Mouse (Mus musculus) lung, postnatal 0 days (tissue): ENCODE measurements around the gene Mast4. TPM values are rescaled to one million over a fixed set of nuclear protein-coding genes. Genes with fewer than 3 reads are reported as not detected.
A peak's percentile ranks its signal among the peaks of the same experiment; 100 is the strongest.

Experiments
- ATAC-seq: fragments of 200-750 bp; cut with Nextera tagmentation; 2 replicates; pipeline ENCODE4 v1.8.0; 2017; ENCODE audit warnings: moderate library complexity
- DNase-seq: peaks from one replicate; pipeline ENCODE4 v3.0.0-alpha.2; 2016; ENCODE audit warnings: low spot score
- H3K27ac ChIP-seq: fragments of 300-500 bp; sonication (generic); 2 replicates; pipeline ENCODE4 v1.5.1; 2014; ENCODE audit warnings: antibody characterized with exemption, mild to moderate bottlenecking, low read length, mixed read lengths
- H3K27me3 ChIP-seq: fragments of 300-500 bp; sonication (generic); replicated peaks from 2 replicates; pipeline ENCODE4 v1.6.1; 2014; ENCODE audit warnings: low read length, mixed read lengths; ENCODE audit not compliant: insufficient read depth
- H3K36me3 ChIP-seq: fragments of 300-500 bp; sonication (generic); 2 replicates; pipeline ENCODE4 v1.6.1; 2014; ENCODE audit warnings: low read length, mixed read lengths; ENCODE audit not compliant: insufficient read depth
- H3K4me1 ChIP-seq: fragments of 300-500 bp; sonication (generic); 2 replicates; pipeline ENCODE4 v1.6.1; 2014; ENCODE audit warnings: antibody characterized with exemption, low read depth, low read length, mixed read lengths; ENCODE audit not compliant: insufficient read depth
- H3K4me2 ChIP-seq: fragments of 300-500 bp; sonication (generic); replicated peaks from 2 replicates; pipeline ENCODE4 v1.6.1; 2014; ENCODE audit warnings: low read depth, mild to moderate bottlenecking, low read length, moderate library complexity, mixed read lengths
- H3K4me3 ChIP-seq: fragments of 300-500 bp; sonication (generic); 2 replicates; pipeline ENCODE4 v1.5.1; 2014; ENCODE audit warnings: low read depth, low read length
- H3K9ac ChIP-seq: fragments of 300-500 bp; sonication (generic); replicated peaks from 2 replicates; pipeline ENCODE4 v1.6.1; 2014; ENCODE audit warnings: low read depth, mild to moderate bottlenecking
- H3K9me3 ChIP-seq: fragments of 300-500 bp; sonication (generic); 2 replicates; pipeline ENCODE4 v1.6.1; 2016; ENCODE audit warnings: low read length, mixed read lengths
- CTCF ChIP-seq: IDR thresholded peaks from 2 replicates; pipeline ENCODE4 v1.5.1; 2016; ENCODE audit warnings: antibody characterized with exemption, mild to moderate bottlenecking
- EP300 ChIP-seq: IDR thresholded peaks from 2 replicates; pipeline ENCODE4 v1.6.1; 2016; ENCODE audit warnings: antibody characterized with exemption, mild to moderate bottlenecking, control low read depth
- WGBS: fragments of 180-500 bp; shearing (Covaris S2); extraction: QIAGEN DNeasy Blood & Tissue Kit; methylation state at CpG from one replicate; pipeline ENCODE4 v1.1.7; 2014; 5-methylcytosine and 5-hydroxymethylcytosine counted together
- polyA plus RNA-seq: library from polyadenylated mRNA; unstranded; fragments of >200 nt; fragmentation: Nextera tagmentation; extraction: Ambion mirVana; gene quantifications from 2 replicates; pipeline ENCODE4 v1.2.1, GENCODE M21; 2015

Gene Mast4
- polyA plus RNA-seq, 1 experiment from 2014 or later = 15.5 TPM

DNA sequence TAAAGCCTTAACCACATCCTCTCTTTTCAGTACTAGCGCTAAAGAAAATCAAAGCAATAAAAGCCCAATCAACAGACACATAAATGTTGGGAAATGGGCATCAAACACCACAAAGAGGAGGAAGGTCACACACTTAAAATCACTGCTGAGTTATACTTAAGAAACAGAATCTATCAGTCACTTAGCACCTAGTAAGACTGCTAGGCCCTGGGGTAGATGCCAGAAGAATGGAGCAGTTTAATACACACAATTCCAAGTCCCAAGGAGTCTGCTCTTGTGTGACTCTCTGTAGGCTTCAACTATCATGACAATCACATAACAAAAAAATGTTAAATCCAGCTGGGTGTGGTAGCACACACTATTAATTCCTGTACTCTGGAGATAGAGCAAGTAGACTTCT lies 483.0 kb downstream of the Mast4 start:
- Histone ChIP-seq H3K9ac (no peak overlapping the region), H3K4me3 (no peak overlapping the region), H3K9me3 (no peaks in the 10 kb centered on the region), H3K27me3 (no peaks in the 10 kb centered on the region), H3K27ac (no peak overlapping the region), H3K4me2 (no peak overlapping the region), H3K36me3 (no peaks in the 10 kb centered on the region), H3K4me1 (0 out of 2 replicates have a peak, but pooled peaks cover 5% of the 10 kb centered on the region)
- DNase-seq (peak; percentile 65), ATAC-seq (peak; percentile 34; the same call in 1 of the 2 replicates)
- no peak for TF ChIP-seq CTCF
- TF ChIP-seq EP300 = 0 out of 2 replicates have a peak, but pooled peaks have one; percentile 20
- 71% methylated on average over 1 of the region's 1 CpGs for WGBS

DNA sequence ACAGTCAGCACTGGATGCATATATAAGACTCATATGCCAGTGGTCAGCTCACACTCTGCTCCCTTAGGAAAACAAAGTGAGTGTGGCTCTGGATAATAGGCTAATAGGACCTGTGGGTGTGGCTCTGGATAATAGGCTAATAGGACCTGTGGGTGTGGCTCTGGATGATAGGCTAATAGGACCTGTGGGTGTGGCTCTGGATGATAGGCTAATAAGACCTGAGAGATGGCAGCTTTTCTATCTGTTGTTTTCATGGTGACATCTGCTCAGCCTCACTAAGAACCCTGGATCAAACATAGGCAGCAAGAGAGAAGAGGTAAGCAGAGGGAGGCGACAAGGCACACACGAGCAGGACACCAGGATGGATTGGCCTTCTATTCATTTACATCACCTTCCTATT lies 483.7 kb downstream of the Mast4 start:
- no peak for DNase-seq
- Histone ChIP-seq H3K27me3 (no peaks in the 10 kb centered on the region), H3K36me3 (no peaks in the 10 kb centered on the region), H3K4me2 (no peak overlapping the region), H3K27ac (no peak overlapping the region), H3K4me3 (no peak overlapping the region), H3K9me3 (no peaks in the 10 kb centered on the region), H3K9ac (no peak overlapping the region), H3K4me1 (0 out of 2 replicates have a peak, but pooled peaks cover 5% of the 10 kb centered on the region)
- TF ChIP-seq EP300 (no peak), CTCF (no peak)
- 90% methylated on average over 2 of the region's 2 CpGs for WGBS
- ATAC-seq = no peak

DNA sequence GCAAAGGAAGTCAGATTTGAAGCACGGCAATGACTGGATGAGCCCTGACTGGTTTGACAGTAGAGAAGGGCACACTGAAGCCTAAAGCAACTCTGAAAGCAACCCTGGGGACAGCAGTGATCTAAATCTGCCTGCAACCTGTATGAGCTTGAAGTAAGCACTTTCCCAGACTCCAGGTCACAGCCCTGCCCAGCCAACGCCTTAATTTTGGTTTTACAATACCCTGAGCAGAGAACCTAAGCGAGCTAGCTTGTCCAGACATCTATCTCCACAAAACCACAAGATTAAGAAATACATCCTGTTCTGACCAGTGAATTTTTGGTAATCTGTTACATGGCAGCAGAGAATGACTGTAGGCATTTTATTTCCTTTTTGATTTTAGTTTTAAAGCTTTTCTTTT lies 485.2 kb downstream of the Mast4 start:
- no peak overlapping the region for H3K4me2 ChIP-seq
- no peak for ATAC-seq
- no peaks in the 10 kb centered on the region for H3K36me3 ChIP-seq
- no peak overlapping the region for H3K9ac ChIP-seq
- 55% methylated on average over 3 of the region's 3 CpGs for WGBS
- no peaks in the 10 kb centered on the region for H3K27me3 ChIP-seq
- no peak overlapping the region for H3K27ac ChIP-seq
- no peak for TF ChIP-seq EP300
- no peak for TF ChIP-seq CTCF
- DNase-seq = no peak
- no peak overlapping the region for H3K4me3 ChIP-seq
- H3K4me1 ChIP-seq = 0 out of 2 replicates have a peak, but pooled peaks cover 5% of the 10 kb centered on the region
- H3K9me3 ChIP-seq = no peaks in the 10 kb centered on the region

DNA sequence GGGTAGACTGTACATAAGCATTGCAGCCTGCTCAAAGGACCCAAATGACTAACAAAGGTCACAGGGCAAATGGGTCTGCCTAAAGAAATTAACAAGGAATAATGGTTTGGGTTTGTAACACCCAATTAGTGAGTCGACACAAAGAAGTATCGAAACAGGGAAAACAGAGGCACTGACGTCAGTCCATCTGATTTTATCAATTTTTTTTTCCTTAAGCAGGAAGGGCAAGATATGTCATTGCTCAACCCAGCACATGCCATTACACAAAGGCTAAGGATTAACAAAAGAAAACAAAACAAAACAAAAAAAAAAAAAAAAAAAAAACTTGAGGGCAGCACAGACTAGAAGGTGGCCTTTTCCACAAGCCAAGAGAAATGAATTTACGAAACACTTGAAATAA lies 487.8 kb downstream of the Mast4 start:
- WGBS = 53% methylated on average over 4 of the region's 4 CpGs
- Histone ChIP-seq H3K4me1 (0 out of 2 replicates have a peak, but pooled peaks cover 5% of the 10 kb centered on the region), H3K36me3 (no peaks in the 10 kb centered on the region), H3K27me3 (no peaks in the 10 kb centered on the region), H3K4me2 (no peak overlapping the region), H3K4me3 (no peak overlapping the region), H3K9ac (no peak overlapping the region), H3K27ac (no peak overlapping the region), H3K9me3 (no peaks in the 10 kb centered on the region)
- TF ChIP-seq CTCF (no peak), EP300 (peak; percentile 62)
- peak; percentile 57 for DNase-seq
- ATAC-seq = peak; percentile 31

DNA sequence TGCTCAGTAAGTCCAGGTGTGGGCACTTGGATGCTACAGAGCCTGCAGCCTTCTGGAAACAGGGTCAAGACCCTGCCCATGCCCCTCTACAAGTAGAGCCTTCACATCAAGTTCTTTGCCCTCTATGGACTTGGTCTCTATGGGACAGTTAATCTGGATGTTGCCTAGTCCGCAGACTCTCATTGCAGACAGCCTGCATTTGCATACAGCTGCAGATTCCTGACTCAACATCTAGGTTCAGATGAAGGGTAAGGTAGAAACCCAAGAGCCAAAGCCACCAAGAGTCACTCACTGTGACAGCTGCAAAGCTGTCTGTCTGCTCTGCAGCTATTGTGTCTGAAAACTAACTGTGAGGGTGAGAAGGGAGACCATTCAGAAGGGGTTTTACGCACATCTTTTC lies 491.6 kb downstream of the Mast4 start:
- no peak for DNase-seq
- no peak for TF ChIP-seq EP300
- TF ChIP-seq CTCF = no peak
- 90% methylated on average over 2 of the region's 2 CpGs for WGBS
- no peaks in the 10 kb centered on the region for H3K36me3 ChIP-seq
- H3K9ac ChIP-seq = no peak overlapping the region
- H3K27ac ChIP-seq = no peak overlapping the region
- no peaks in the 10 kb centered on the region for H3K9me3 ChIP-seq
- H3K4me3 ChIP-seq = no peak overlapping the region
- ATAC-seq = no peak
- H3K4me2 ChIP-seq = no peak overlapping the region
- no peaks in the 10 kb centered on the region for H3K27me3 ChIP-seq
- no peaks in the 10 kb centered on the region for H3K4me1 ChIP-seq

DNA sequence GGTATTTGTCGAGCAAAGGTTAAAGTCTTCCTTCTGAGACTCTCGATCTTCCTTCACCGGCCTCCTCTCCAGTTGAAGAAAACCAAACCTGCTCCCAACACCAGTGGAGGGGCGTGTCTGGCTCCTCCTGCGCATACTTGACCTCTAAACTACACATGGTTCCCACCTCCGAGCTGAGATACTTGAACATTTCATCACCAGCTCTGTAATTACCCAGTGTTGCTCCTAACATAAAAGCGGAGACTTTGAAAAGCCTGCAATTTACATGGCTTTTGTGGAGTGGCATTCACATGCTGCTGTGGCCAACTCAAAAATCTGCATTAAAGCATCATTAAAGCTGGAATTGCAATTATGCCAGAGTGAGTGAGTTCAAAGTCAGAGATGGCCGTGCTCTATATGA lies 492.1 kb downstream of the Mast4 start:
- H3K4me3 ChIP-seq = no peak overlapping the region
- WGBS = 58% methylated on average over 8 of the region's 8 CpGs
- DNase-seq = peak; percentile 79
- no peaks in the 10 kb centered on the region for H3K27me3 ChIP-seq
- H3K4me1 ChIP-seq = no peaks in the 10 kb centered on the region
- no peak overlapping the region for H3K27ac ChIP-seq
- TF ChIP-seq EP300 (peak; percentile 35; the same call in 1 of the 2 replicates), CTCF (no peak)
- no peak overlapping the region for H3K4me2 ChIP-seq
- no peaks in the 10 kb centered on the region for H3K36me3 ChIP-seq
- no peaks in the 10 kb centered on the region for H3K9me3 ChIP-seq
- H3K9ac ChIP-seq = no peak overlapping the region
- peak; percentile 83 for ATAC-seq
